Mouse (Mus musculus): Measurements from ENCODE around the gene Gm815.

Gene Gm815

GRCm38 (mm10) chr19:26877180-26877775, 8.4 kb upstream of the Gm815 start:
- DNase-seq (ENCODE audit: low spot score): no peak

GRCm38 (mm10) chr19:26879856-26880255, 5.8 kb upstream of the Gm815 start:
- DNase-seq (ENCODE audit: low spot score): no peak

GRCm38 (mm10) chr19:26881866-26882427, 3.7 kb upstream of the Gm815 start:
- no peak for DNase-seq (ENCODE audit: low spot score)

GRCm38 (mm10) chr19:26888171-26888570, 2.5 kb downstream of the Gm815 start:
- no peak for DNase-seq (ENCODE audit: low spot score)

- peak; percentile 32 for DNase-seq (ENCODE audit: low spot score)
Measured at GRCm38 (mm10) chr19:26891306-26891964, 5.8 kb downstream of the Gm815 start.

- peak; percentile 19 for DNase-seq (ENCODE audit: low spot score)
Measured at GRCm38 (mm10) chr19:26892861-26893260, 7.2 kb downstream of the Gm815 start.

- no peak for DNase-seq (ENCODE audit: low spot score)
Measured at GRCm38 (mm10) chr19:26902162-26902561, 16.5 kb downstream of the Gm815 start.

- DNase-seq (ENCODE audit: low spot score): no peak
Measured at GRCm38 (mm10) chr19:26914245-26914644, 28.6 kb downstream of the Gm815 start.

- no peak for DNase-seq (ENCODE audit: low spot score)
Measured at GRCm38 (mm10) chr19:26920816-26921215, 35.1 kb downstream of the Gm815 start.

- DNase-seq (ENCODE audit: low spot score): peak; percentile 7
Measured at GRCm38 (mm10) chr19:26930295-26931283, 44.9 kb downstream of the Gm815 start.

GRCm38 (mm10) chr19:26934186-26934585, 48.5 kb downstream of the Gm815 start:
- DNase-seq (ENCODE audit: low spot score): no peak
